Mouse (Mus musculus) retina, adult 2 months (tissue): ENCODE results near the gene Ceacam20.
"Not testable (repeated sequence)": the region's sequence is repeated elsewhere in the genome, so short reads cannot be mapped to it uniquely, and the experiment has no call there.

Experiments used
- DNase-seq: peaks from one replicate; pipeline ENCODE4 v3.0.0-alpha.2; 2012; ENCODE audit warnings: low read depth, low spot score

Gene Ceacam20

GRCm38 (mm10) chr7:19964985-19965579 is at the start of gene Ceacam20:
TSS of gene Ceacam20 (plus strand) at chr7:19965412.
- no peak for DNase-seq

DNA sequence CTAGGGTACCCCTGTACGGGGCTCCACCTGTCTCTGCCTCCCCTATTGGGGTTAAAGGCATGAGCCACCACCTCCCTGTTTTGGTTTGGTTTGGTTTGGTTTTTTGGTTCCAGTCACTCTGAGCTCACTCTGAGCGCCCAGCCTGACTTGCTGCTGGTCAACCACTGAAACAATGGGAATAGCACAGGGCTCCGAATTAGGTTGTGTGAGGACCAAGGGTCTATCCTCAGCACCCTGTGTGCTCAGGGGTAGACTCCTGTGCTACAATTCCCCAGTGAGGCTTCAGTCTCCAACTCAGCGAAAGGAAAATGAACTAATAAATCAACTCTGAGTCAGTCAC is 45.1 kb upstream of the Ceacam20 start:
- no peak for DNase-seq

DNA sequence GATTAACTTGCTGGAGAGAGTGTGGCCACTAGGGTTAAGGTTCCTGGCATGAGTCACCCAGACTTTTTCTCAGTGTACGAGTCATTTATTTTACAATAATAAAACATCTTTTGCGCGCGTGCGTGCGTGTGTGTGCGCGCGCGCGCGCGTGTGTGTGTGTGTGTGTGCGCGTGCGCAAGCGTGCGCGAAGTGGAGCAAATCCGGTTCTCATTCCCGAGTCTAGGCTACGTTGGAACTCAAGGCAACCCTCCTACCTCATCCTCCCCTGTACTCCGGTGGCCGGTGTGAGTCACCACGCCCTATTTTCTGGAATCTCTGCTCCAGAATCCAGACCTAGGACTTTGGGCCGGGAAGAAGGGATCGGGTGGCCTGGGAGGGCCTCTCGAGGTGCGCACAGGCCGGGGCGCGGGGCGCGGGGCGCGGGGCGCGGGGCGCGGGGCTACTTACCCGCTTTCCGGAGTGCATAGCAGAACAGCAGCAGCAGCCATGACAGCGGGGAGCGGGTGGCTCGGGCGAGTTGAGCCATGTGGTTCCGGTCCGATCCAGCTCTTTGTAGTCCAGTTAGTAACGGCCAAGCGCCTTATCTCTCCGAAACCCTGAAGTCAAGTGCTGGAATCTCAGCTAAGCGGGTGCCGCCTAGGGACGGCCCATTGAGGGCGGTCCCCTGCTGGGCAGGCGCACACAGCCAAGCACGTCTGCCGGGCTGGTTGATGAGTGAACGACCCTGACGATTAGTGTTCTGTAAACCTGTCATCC is 44.5 kb upstream of the Ceacam20 start, which contains the start of gene Pvr:
TSS of gene Pvr (minus strand) at position 655 of the 756 bp plus-strand sequence.
- peak; percentile 51 for DNase-seq

GRCm38 (mm10) chr7:19923354-19923753 is 41.9 kb upstream of the Ceacam20 start:
- DNase-seq: no peak

DNA sequence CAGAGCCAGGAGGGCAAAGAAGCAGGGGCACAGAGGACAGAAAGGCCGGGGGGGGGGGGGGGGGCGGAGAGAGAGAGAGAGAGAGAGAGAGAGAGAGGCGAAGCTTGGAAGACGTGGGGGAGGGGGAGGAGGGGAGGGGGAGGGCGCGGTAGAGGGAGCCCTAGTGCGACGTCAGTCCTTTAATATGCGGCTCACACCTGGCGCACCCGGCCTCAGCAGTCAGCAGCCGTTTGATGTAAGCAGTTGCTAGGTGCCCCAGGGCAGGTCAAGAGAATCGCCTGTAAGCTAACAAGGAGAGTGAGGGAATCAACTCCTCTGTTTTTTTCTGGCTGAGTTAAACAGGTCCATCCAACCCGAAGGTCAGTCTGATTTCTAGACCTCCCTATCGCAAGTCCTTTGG is 41.4 kb upstream of the Ceacam20 start:
- no peak for DNase-seq

GRCm38 (mm10) chr7:19925376-19925775 is 39.8 kb upstream of the Ceacam20 start:
- DNase-seq: no peak

DNA sequence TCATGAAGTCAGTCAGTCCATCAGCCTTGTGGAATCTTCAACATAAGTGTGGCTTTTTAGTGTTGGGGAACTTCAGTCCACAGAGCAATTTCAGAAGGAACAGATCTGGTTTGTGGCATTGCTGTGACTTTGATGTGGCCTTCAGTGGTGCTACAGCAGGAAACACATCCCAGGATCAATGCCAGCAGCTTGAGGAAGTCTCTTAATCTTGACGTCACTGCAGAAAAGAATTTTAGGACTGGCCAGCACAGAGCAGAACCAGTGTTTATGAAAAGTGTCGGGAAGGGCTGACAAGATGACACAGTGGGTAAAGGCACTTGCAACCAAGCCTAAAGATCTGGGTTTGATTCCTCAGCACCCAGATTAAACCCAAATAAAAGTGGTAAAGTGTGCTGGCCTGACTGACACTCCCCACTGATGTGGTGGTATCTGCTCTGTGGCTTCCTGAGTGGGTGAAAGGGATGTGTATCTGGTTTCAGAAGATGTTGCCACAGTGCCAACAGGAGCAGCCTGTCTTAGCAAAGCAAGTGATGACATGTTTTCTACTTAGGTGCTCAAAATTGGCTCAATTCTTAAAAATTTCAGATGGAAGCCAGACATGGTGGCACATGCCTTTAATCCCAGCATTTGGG is 38.2 kb upstream of the Ceacam20 start:
- no peak for DNase-seq

- no peak for DNase-seq
These were observed 36.7 kb upstream of the Ceacam20 start for GRCm38 (mm10) chr7:19928486-19928885.

GRCm38 (mm10) chr7:19930481-19930880 is 34.7 kb upstream of the Ceacam20 start:
- DNase-seq: not testable (repeated sequence)

- DNase-seq: no peak
These were observed 32.9 kb upstream of the Ceacam20 start for GRCm38 (mm10) chr7:19932133-19932876.

DNA sequence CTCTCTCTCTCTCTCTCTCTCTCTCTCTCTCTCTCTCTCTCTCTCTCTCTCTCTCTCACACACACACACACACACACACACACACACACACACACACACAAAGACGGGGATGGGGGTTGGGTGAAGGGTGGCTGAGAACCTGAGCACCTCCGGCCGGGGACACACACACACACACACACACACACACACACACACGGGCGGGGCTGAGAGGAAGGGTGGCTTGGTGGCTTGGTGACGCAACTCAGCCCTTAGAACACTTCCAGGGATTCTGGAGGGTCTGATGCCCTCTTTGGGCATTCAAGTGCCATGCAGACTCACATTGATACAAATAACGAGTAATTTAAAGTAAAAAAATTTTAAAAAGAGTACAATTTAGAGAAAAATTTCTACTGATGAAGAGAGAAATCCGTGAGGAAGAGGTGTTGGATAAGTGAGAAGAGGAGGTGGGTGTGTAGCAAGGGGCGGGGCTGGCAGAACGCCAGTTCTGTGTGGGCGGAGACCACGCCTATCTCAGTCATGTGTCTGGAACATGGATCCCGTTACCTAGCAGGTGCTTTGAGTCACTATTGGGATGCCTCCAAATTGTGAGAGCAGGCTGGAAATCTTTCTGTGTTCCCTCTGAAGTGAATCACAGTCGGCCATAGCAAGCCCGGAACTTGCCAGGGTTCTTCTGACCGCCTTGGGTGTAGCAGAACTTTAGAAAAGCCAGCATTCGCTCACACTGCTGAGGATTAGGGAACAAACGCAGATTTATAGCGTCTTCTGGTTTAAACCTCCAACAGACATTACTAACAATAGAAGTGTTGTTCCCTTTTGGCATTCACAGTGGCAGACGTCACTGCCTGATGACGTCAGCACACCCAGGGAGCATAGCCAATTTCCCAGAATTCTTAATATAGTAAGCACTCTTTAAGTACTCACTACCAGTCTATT is 32.1 kb upstream of the Ceacam20 start:
- no peak for DNase-seq

DNA sequence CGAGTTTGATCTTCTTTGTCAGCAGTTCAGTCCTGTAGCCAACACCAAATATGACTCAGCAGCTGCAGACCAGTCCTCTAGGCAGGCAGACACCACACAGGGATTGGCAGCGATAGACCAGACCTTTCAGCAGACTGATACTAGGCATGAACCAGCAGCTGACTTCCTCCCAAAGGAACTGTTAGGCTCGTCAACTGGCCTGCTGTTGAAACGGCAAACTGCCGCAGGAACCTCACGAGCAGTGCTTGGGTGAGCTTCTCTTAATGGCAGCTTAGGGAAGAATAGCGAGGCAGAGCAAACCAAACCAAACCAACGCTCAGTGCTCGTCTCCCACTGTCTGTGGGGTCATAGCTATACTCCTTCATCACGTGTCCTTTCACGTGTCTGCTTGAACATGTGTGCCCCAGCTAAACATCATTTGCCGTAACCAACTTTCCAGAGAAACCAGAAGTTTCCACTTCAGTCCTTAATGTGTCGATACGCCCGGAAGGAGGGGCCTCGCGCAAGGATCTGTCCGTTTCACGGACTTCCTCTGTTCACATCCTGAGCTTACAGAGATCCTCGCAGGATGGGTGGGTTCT is 30.0 kb upstream of the Ceacam20 start:
- DNase-seq: no peak

DNA sequence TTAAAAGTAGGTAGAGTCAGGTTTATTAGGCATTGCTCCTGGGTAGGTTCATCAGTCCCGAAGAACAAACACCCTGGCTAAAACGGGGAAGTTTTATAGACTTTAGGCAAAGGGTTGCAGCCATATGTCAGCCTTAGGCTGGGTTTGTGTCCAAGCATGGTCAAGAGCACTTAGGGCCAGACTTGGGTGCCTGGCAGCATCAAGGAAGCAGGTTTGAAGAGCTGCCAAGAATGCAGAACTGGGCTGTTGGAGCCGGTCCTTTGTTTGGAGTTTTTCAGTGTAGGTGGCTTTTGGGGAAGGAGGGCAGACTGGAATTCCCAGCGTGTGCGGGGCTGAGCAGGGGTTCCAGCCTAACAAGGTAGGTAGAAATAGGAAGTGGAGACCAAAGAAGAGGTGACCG is 29.3 kb upstream of the Ceacam20 start:
- no peak for DNase-seq

DNA sequence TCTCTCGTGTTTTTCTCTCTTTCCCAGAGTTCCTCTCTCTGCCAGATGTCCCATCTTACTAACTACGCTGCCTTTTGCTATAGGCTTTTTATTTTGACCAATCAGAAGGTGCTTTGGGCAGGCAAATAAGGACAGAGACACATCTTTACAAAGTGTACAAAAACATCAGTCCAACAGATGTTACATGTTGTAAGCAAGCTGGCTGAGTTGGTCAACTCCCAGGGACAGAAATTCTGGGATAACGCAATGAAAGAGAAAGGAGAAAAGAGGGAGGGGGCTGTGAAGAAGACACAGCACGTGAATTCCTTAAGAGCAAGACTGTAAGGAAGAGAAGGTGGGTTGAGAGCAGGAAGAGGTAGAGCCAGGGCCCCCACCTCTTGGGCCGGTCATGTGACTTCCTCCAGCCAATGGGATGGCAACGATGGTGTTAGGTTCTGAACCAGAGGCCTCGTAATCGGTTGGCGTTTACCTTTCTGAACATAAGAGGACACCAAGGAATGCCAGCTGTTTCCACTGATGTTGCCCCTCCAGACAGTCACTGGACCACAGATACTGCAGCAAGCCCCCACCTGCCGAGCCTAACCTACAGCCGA is 27.9 kb upstream of the Ceacam20 start:
- DNase-seq: no peak

- no peak for DNase-seq
These were observed 25.5 kb upstream of the Ceacam20 start for GRCm38 (mm10) chr7:19939555-19940235.

DNA sequence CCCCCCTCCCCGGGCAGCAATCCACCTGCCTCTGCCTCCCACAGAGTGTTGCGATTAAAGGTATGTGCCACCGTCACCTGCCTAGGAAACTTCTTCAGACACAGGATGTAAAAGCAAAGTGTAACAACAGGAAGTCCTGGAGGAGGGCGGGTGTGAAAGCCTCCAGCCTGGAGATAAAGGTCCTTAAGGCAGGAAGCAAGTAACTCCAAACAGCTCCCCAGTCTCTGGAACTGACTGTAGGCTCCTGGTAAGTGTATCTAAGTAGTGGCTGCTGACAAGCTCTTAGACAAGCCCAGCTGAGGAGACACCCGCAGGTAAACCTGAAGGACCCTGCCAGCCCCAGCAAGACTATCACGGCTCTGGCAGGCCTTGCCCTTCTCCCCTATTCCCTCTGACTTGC is 25.0 kb upstream of the Ceacam20 start:
- DNase-seq: no peak

- DNase-seq: no peak
These were observed 20.5 kb upstream of the Ceacam20 start for GRCm38 (mm10) chr7:19944709-19945108.

GRCm38 (mm10) chr7:19945201-19945600 is 20.0 kb upstream of the Ceacam20 start:
- DNase-seq: no peak

DNA sequence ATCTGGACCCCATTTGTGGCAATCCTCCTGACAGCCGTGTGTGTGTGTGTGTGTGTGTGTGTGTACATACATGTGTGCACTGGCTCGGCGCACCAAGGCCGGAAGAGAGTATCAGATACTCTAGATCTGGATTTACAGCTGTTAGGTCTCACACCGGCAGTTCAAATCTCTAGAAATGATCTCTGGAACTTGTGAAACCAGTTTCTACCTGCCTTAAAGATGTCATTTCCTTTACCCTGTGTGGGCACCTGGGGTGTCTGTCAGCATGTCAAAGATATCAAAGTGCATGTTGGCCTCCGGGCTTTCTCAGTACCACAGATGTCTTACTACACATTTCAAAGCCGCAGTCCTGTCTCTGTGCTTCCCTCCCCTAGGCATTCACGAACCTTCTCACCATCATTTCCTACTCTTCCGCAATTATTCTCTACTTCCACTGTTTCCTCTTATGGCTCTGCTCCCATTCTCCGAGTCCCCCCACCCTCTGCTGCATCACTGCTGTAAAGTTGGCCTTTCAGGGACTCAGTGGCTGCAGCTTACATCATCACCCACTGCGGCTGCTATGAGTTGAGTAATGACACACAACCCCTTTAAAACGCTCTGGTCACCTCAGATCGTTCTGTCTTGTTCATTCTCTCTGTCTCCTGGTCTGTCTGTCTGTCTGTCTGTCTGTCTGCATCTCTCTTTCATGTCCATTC is 19.2 kb upstream of the Ceacam20 start:
- no peak for DNase-seq
